Mouse (Mus musculus) lung, embryonic 14.5 days (tissue): ENCODE data around the gene Rbm8a. TPM values are rescaled to one million over a fixed set of nuclear protein-coding genes. Genes with fewer than 3 reads are reported as not detected.
"Not testable (repeated sequence)": the region's sequence is repeated elsewhere in the genome, so short reads cannot be mapped to it uniquely, and the experiment has no call there.

Experiments used
- ATAC-seq: fragments of 200-750 bp; cut with Nextera tagmentation; 2 replicates; pipeline ENCODE4 v1.8.0; 2017; ENCODE audit warnings: mild to moderate bottlenecking, moderate TSS enrichment, moderate library complexity; ENCODE audit not compliant: insufficient read depth
- DNase-seq: peaks from one replicate; pipeline ENCODE4 v3.0.0-alpha.2; 2015
- H3K27ac ChIP-seq: fragments of 300-500 bp; sonication (generic); 2 replicates; pipeline ENCODE4 v1.5.1; 2014; ENCODE audit warnings: low read depth, mild to moderate bottlenecking, moderate library complexity
- H3K27me3 ChIP-seq: fragments of 300-500 bp; sonication (generic); 2 replicates; pipeline ENCODE4 v1.6.1; 2014; ENCODE audit warnings: low read length, control low read depth; ENCODE audit not compliant: insufficient read depth
- H3K36me3 ChIP-seq: fragments of 300-500 bp; sonication (generic); 2 replicates; pipeline ENCODE4 v1.6.1; 2014; ENCODE audit warnings: control low read depth; ENCODE audit not compliant: insufficient read depth
- H3K4me1 ChIP-seq: fragments of 300-500 bp; sonication (generic); 2 replicates; pipeline ENCODE4 v1.6.1; 2014; ENCODE audit warnings: antibody characterized with exemption, control low read depth; ENCODE audit not compliant: insufficient read depth
- H3K4me2 ChIP-seq: fragments of 300-500 bp; sonication (generic); 2 replicates; pipeline ENCODE4 v1.6.1; 2014; ENCODE audit warnings: mild to moderate bottlenecking
- H3K4me3 ChIP-seq: fragments of 300-500 bp; sonication (generic); 2 replicates; pipeline ENCODE4 v1.5.1; 2014; ENCODE audit warnings: low read depth, low read length
- H3K9ac ChIP-seq: fragments of 300-500 bp; sonication (generic); 2 replicates; pipeline ENCODE4 v1.6.1; 2014
- H3K9me3 ChIP-seq: fragments of 300-500 bp; sonication (generic); 2 replicates; pipeline ENCODE4 v1.6.1; 2016; ENCODE audit warnings: low read depth, low read length, control low read depth
- CTCF ChIP-seq: IDR thresholded peaks from 2 replicates; pipeline ENCODE4 v1.5.1; 2016; ENCODE audit warnings: antibody characterized with exemption, low read depth
- WGBS: fragments of 180-500 bp; shearing (Covaris S2); extraction: QIAGEN DNeasy Blood & Tissue Kit; methylation state at CpG from one replicate; pipeline ENCODE4 v1.1.7; 2014; 5-methylcytosine and 5-hydroxymethylcytosine counted together
- polyA plus RNA-seq: library from polyadenylated mRNA; unstranded; fragments of >200 nt; fragmentation: Nextera tagmentation; extraction: Ambion mirVana; gene quantifications from 2 replicates; pipeline ENCODE4 v1.2.1, GENCODE M21; 2014

Rbm8a gene
- polyA plus RNA-seq, 1 experiment from 2014 or later: 163 TPM

GRCm38 (mm10) chr3:96602704-96603084, 27.0 kb upstream of the Rbm8a start:
- peak overlapping the region; percentile 67 for H3K4me3 ChIP-seq

GRCm38 (mm10) chr3:96603311-96603710, 26.4 kb upstream of the Rbm8a start:
- peak overlapping the region; percentile 82; the same call in 1 of the 2 replicates for H3K9ac ChIP-seq
- 0 out of 2 replicates have a peak, but pooled peaks cover 7% of the 10 kb centered on the region for H3K27me3 ChIP-seq
- no peak overlapping the region; the same call in 1 of the 2 replicates for H3K27ac ChIP-seq
- DNase-seq (peak; percentile 30), ATAC-seq (no peak)
- peak overlapping the region; percentile 67 for H3K4me2 ChIP-seq
- peak overlapping the region; percentile 67 for H3K4me3 ChIP-seq
- WGBS: 54% methylated on average over 5 of the region's 5 CpGs
- H3K9me3 ChIP-seq: no peaks in the 10 kb centered on the region
- no peaks in the 10 kb centered on the region for H3K4me1 ChIP-seq
- H3K36me3 ChIP-seq: no peaks in the 10 kb centered on the region
- no peak for TF ChIP-seq CTCF

More at GRCm38 (mm10) chr3:96602704-96603084, 27.0 kb upstream of the Rbm8a start:
- Histone ChIP-seq H3K4me1 (no peaks in the 10 kb centered on the region), H3K36me3 (no peaks in the 10 kb centered on the region), H3K9ac (peak overlapping the region; percentile 82), H3K27me3 (0 out of 2 replicates have a peak, but pooled peaks cover 13% of the 10 kb centered on the region), H3K4me2 (peak overlapping the region; percentile 67), H3K27ac (peak overlapping the region; percentile 97), H3K9me3 (no peaks in the 10 kb centered on the region)
- ATAC-seq (no peak), DNase-seq (peak; percentile 34)
- no peak for TF ChIP-seq CTCF
- 18% methylated on average over 5 of the region's 5 CpGs for WGBS

GRCm38 (mm10) chr3:96606007-96606406, 23.7 kb upstream of the Rbm8a start:
- DNase-seq, H3K4me1 ChIP-seq, ATAC-seq, H3K9ac ChIP-seq, H3K4me3 ChIP-seq, H3K27me3 ChIP-seq, H3K9me3 ChIP-seq, H3K4me2 ChIP-seq, H3K27ac ChIP-seq, H3K36me3 ChIP-seq: not testable (repeated sequence)
- 91% methylated on average over 3 of the region's 4 CpGs for WGBS

GRCm38 (mm10) chr3:96606618-96607017, 23.1 kb upstream of the Rbm8a start:
- H3K4me2 ChIP-seq: no peak overlapping the region
- no peaks in the 10 kb centered on the region for H3K4me1 ChIP-seq
- TF ChIP-seq CTCF: no peak

GRCm38 (mm10) chr3:96617941-96618340, 11.8 kb upstream of the Rbm8a start:
- H3K36me3 ChIP-seq: peaks cover 54% of the 10 kb centered on the region

More at GRCm38 (mm10) chr3:96606618-96607017, 23.1 kb upstream of the Rbm8a start:
- Histone ChIP-seq H3K27me3 (no peaks in the 10 kb centered on the region), H3K27ac (no peak overlapping the region), H3K4me3 (no peak overlapping the region), H3K36me3 (no peaks in the 10 kb centered on the region), H3K9ac (no peak overlapping the region), H3K9me3 (no peaks in the 10 kb centered on the region)
- DNase-seq (no peak), ATAC-seq (no peak)
- WGBS: 75% methylated on average over 4 of the region's 4 CpGs

GRCm38 (mm10) chr3:96623201-96623600, 6.5 kb upstream of the Rbm8a start:
- H3K9me3 ChIP-seq: no peaks in the 10 kb centered on the region
- H3K4me3 ChIP-seq: no peak overlapping the region
- no peak overlapping the region for H3K27ac ChIP-seq
- TF ChIP-seq CTCF: no peak
- H3K36me3 ChIP-seq: peaks cover 50% of the 10 kb centered on the region
- 92% methylated on average over 4 of the region's 4 CpGs for WGBS
- H3K4me1 ChIP-seq: no peaks in the 10 kb centered on the region
- H3K4me2 ChIP-seq: no peak overlapping the region
- no peaks in the 10 kb centered on the region for H3K27me3 ChIP-seq
- ATAC-seq: no peak
- H3K9ac ChIP-seq: no peak overlapping the region
- DNase-seq: no peak

More at GRCm38 (mm10) chr3:96617941-96618340, 11.8 kb upstream of the Rbm8a start:
- WGBS: 87% methylated on average over 3 of the region's 3 CpGs
- no peak overlapping the region for H3K4me2 ChIP-seq
- H3K9ac ChIP-seq: no peak overlapping the region
- H3K4me1 ChIP-seq: no peaks in the 10 kb centered on the region
- no peaks in the 10 kb centered on the region for H3K27me3 ChIP-seq
- no peak for TF ChIP-seq CTCF
- no peak overlapping the region for H3K4me3 ChIP-seq
- no peak for ATAC-seq
- H3K9me3 ChIP-seq: no peaks in the 10 kb centered on the region
- no peak overlapping the region for H3K27ac ChIP-seq
- DNase-seq: no peak

- no peak for DNase-seq
- Histone ChIP-seq H3K4me2 (no peak overlapping the region), H3K4me1 (peaks cover 8% of the 10 kb centered on the region; the same call in 1 of the 2 replicates), H3K27me3 (no peaks in the 10 kb centered on the region), H3K27ac (no peak overlapping the region), H3K4me3 (no peak overlapping the region), H3K36me3 (peaks cover 32% of the 10 kb centered on the region), H3K9me3 (no peaks in the 10 kb centered on the region), H3K9ac (no peak overlapping the region)
- TF ChIP-seq CTCF: no peak
- no peak for ATAC-seq
Measured at GRCm38 (mm10) chr3:96632058-96632457, 2.3 kb downstream of the Rbm8a start.
